Mouse (Mus musculus) CD4-positive, CD25-positive, alpha-beta regulatory T cell, adult 4 months (primary cell): ENCODE results near the gene Hoxc12. TPM values are rescaled to one million over a fixed set of nuclear protein-coding genes. Genes with fewer than 3 reads are reported as not detected.
A peak's percentile ranks its signal among the peaks of the same experiment; 100 is the strongest.

ENCODE experiments used
- ATAC-seq: one replicate; pipeline ENCODE4 v1.8.0; 2017
- polyA plus RNA-seq, 2 experiments: library from polyadenylated mRNA; unstranded; fragments of 100-300 nt; shearing (Covaris generic); gene quantifications; one replicate each; pipeline ENCODE4 v1.2.1; 2017

The Hoxc12 gene
- polyA plus RNA-seq, 2 experiments from 2014 or later: not detected

- ATAC-seq: no peak
Observed at GRCm38 (mm10) chr15:102983716-102984115, 47.2 kb downstream of the Hoxc12 start.

DNA sequence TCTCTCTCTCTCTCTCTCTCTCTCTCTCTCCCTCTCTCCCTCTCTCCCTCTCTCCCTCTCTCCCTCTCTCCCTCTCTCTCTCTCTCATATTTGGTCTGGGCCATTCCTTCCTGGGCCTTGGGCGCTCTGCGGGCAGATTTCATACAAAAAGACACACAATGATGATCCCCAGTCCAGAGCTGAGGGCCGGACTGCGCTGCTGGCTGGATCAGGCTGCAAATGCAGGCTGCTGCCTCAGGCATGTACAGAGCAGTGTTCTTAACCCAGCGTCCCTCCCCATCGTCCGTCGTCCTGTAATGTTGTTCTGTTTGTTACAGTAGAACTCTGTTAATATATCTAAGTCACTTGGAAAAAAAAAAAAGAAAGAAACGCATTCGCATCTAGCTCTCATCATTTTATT is 48.0 kb downstream of the Hoxc12 start:
- ATAC-seq: no peak

DNA sequence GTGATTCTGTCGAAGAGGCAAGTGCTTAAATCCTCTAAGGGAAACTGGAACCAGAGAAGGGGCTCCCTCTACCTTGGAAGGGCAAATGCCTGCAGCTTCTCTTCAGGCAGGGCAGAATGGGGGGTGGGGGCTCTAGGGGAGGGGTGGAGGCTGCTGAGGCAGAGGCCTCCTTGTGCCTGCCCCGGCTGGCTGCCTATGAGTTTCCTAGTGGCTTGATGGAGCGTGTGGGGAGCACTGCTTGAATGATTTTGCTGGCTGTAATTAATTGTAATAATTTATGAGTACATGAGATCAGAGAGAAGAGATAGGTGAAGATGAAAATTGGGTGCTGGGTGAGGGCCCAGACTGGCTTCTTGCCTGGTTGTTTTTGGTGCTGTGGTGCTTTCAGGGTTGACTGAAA is 48.4 kb downstream of the Hoxc12 start:
- ATAC-seq: no peak

DNA sequence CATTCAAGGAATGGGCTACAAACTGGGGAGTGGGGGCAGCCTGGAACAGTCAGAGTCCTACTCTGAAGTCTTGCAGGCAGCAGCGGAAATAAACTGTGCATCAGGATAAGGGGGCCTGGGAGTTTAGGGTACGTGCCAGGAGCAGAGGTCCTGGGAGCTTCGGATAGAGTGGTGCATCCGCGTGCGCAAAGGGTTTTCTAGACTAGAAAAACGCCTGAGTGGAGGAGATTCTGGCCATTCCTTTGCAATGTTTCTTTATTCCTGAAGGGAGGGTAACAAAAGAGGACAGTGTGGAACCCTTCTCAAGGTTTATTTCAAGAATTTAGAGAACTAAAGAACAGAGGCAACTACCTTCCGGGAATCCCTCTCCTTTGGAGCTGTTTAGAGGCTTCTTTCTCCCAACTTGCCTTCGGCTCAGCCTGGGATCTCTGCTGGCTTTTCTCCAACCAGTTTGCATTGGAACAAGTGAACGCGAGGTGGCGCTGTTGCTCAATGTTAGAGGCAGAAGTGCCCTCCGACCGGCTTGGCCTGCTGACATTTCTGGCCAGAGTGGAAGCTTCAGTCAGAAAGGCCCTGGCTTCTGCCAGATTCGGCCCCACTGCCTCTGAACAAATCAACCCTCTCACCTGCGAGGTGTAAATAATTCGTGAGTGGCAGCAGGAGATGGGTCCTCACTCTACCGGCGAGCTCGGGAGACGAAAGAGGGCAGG is 50.7 kb downstream of the Hoxc12 start:
- peak; percentile 78 for ATAC-seq

- no peak for ATAC-seq
Observed at GRCm38 (mm10) chr15:102988078-102988477, 51.5 kb downstream of the Hoxc12 start.

Other genes starting within 250 kb of the Hoxc12 start
- 10 to 100 TPM; 37.8 to 60.1 TPM for gene Calcoco1, start 214.6 kb upstream of the Hoxc12 start, polyA plus RNA-seq
- gene Hoxc13, start 15.7 kb upstream of the Hoxc12 start, polyA plus RNA-seq: not detected
- gene Hoxc11, start 17.7 kb downstream of the Hoxc12 start, polyA plus RNA-seq: not detected
- gene Hoxc10, start 30.0 kb downstream of the Hoxc12 start, polyA plus RNA-seq: not detected
- not detected for gene Hoxc5, start 30.7 kb downstream of the Hoxc12 start, polyA plus RNA-seq
- not detected for gene Hoxc9, start 39.7 kb downstream of the Hoxc12 start, polyA plus RNA-seq
- gene Hoxc8, start 53.9 kb downstream of the Hoxc12 start, polyA plus RNA-seq: under 1 TPM in 1 of 2 experiments, not detected in 1; 0.43 TPM
- gene Hoxc6, start 61.5 kb downstream of the Hoxc12 start, polyA plus RNA-seq: not detected
- not detected for gene Hoxc4, start 82.2 kb downstream of the Hoxc12 start, polyA plus RNA-seq
- 1 to 10 TPM; 6.0 to 8.1 TPM for gene Smug1, start 230.3 kb downstream of the Hoxc12 start, polyA plus RNA-seq